Mouse (Mus musculus): ENCODE measurements around the gene Sesn2.

GRCm38 (mm10) chr4:132494271-132494918 lies 15.9 kb downstream of the Sesn2 start:
- TF ChIP-seq EP300 (IDR thresholded peaks at IDR 0.05): no peak
- TF ChIP-seq CTCF (IDR thresholded peaks at IDR 0.05): no peak
